Mouse (Mus musculus): ENCODE measurements at regions not wholly inside any gene's neighbourhood (a gene's known extent, or its start where the extent isn't known, plus 50 kb on each side); places are given as distances from the start of the nearest gene placed in this dataset.

DNA sequence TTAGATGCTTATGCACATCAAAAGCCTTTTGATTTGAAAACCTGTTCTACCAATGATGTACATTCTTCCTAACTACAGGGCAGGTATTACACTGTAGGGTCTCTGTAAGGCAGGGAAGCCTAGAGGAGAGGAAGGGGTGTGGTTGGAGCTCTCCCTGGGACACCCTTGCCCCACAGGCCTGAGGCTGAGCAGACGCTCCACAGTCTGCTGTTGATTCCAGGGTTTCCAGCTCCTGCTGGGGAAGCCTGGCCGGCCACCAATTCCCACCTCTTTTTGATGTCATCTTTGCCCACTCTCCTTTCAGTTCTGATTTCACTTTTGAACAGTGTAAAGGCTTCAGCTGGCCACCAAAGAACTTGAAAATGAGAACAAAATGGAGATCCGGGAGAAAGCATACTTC lies 223.0 kb upstream of the Spred2 start:
- Histone ChIP-seq H3K4me3 (no peak overlapping the region), H3K4me2 (ENCODE audit: low read depth) (no peak overlapping the region), H3K27me3 (ENCODE audit: control insufficient read depth, insufficient read depth, insufficient read length) (peaks cover 5% of the 10 kb centered on the region), H3ac (ENCODE audit: control insufficient read depth, insufficient read length) (no peak overlapping the region), H3K79me2 (ENCODE audit: control insufficient read depth, insufficient read depth) (no peaks in the 10 kb centered on the region), H3K36me3 (ENCODE audit: control insufficient read depth, insufficient read depth) (no peaks in the 10 kb centered on the region)
- TF ChIP-seq POLR2AphosphoS2 (IDR thresholded peaks at IDR 0.05; ENCODE audit: insufficient read length, low read depth) (no peak), TCF3 (IDR thresholded peaks at IDR 0.05; ENCODE audit: insufficient read length, low read depth) (no peak), MYOD1 (IDR thresholded peaks at IDR 0.05; ENCODE audit: control insufficient read depth in 1 of 3, insufficient read length in 2 of 3, low read depth in 2 of 3) (no peak), REST (IDR thresholded peaks at IDR 0.05; ENCODE audit: insufficient read depth, insufficient read length) (no peak), TCF12 (IDR thresholded peaks at IDR 0.05; ENCODE audit: insufficient read depth, poor library complexity, severe bottlenecking) (no peak), POLR2A (IDR thresholded peaks at IDR 0.05; ENCODE audit: insufficient read length, low read depth) (no peak), USF1 (IDR thresholded peaks at IDR 0.05; ENCODE audit: low read depth) (no peak), SRF (IDR thresholded peaks at IDR 0.05; ENCODE audit: control insufficient read depth, insufficient read length, low read depth) (no peak), CEBPB (IDR thresholded peaks at IDR 0.05; ENCODE audit: insufficient read depth, poor library complexity, severe bottlenecking) (no peak), E2F4 (IDR thresholded peaks at IDR 0.05; ENCODE audit: insufficient read depth) (no peak), MAX (IDR thresholded peaks at IDR 0.05; ENCODE audit: low read depth) (no peak), MYOG (IDR thresholded peaks at IDR 0.05; ENCODE audit: control insufficient read depth in 1 of 3, insufficient read depth in 1 of 3, insufficient read length in 2 of 3, low read depth in 2 of 3) (no peak)

DNA sequence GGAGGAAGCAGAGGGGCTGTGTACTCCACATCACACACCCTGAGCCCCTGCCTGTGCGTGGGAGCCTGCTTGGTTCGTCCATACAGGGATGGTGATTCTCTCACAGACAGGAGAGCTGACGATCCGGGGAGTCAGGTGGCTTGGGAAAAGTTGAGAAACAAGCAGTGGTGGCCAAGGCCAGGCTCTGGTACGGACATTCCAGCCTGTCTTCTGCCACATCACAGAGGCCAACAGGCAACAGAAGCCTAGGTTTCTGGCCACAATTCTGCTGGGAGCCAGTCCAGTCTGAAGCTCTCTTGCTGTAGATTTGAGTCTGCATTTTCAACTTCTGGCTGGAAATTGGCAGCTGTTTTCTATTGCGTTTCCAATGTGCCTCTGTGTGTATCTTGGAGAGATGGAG lies 215.4 kb upstream of the Spred2 start:
- Histone ChIP-seq H3ac (ENCODE audit: control insufficient read depth, insufficient read length) (no peak overlapping the region), H3K79me2 (ENCODE audit: control insufficient read depth, insufficient read depth) (no peaks in the 10 kb centered on the region), H3K36me3 (ENCODE audit: control insufficient read depth, insufficient read depth) (no peaks in the 10 kb centered on the region), H3K4me3 (no peak overlapping the region), H3K27me3 (ENCODE audit: control insufficient read depth, insufficient read depth, insufficient read length) (no peaks in the 10 kb centered on the region), H3K4me2 (ENCODE audit: low read depth) (no peak overlapping the region)
- TF ChIP-seq POLR2A (IDR thresholded peaks at IDR 0.05; ENCODE audit: insufficient read length, low read depth) (no peak), MYOD1 (IDR thresholded peaks at IDR 0.05; ENCODE audit: control insufficient read depth in 1 of 3, insufficient read length in 2 of 3, low read depth in 2 of 3) (no peak), CEBPB (IDR thresholded peaks at IDR 0.05; ENCODE audit: insufficient read depth, poor library complexity, severe bottlenecking) (no peak), TCF3 (IDR thresholded peaks at IDR 0.05; ENCODE audit: insufficient read length, low read depth) (no peak), MAX (IDR thresholded peaks at IDR 0.05; ENCODE audit: low read depth) (no peak), E2F4 (IDR thresholded peaks at IDR 0.05; ENCODE audit: insufficient read depth) (no peak), POLR2AphosphoS2 (IDR thresholded peaks at IDR 0.05; ENCODE audit: insufficient read length, low read depth) (no peak), MYOG (IDR thresholded peaks at IDR 0.05; ENCODE audit: control insufficient read depth in 1 of 3, insufficient read depth in 1 of 3, insufficient read length in 2 of 3, low read depth in 2 of 3) (no peak), USF1 (IDR thresholded peaks at IDR 0.05; ENCODE audit: low read depth) (no peak), SRF (IDR thresholded peaks at IDR 0.05; ENCODE audit: control insufficient read depth, insufficient read length, low read depth) (no peak), TCF12 (IDR thresholded peaks at IDR 0.05; ENCODE audit: insufficient read depth, poor library complexity, severe bottlenecking) (no peak), REST (IDR thresholded peaks at IDR 0.05; ENCODE audit: insufficient read depth, insufficient read length) (no peak)

DNA sequence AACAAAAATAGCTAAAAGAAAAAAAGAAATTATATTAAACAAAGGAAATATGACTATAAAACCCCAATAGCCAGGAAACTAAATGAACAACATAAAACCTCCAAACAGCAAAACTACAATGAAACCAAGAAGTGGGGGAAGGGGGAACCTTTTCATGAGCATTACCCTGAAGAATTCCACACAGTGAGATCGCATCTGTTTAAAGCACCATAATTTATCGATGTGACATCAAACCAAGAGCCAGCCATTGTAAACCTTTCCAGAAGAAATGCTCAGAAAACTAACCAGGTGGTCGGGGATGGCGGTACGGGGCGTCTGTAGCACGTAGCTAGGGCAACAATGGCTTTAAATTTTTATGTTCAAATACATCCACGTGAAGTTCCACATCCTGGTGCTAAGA lies 214.8 kb upstream of the Spred2 start:
- no peaks in the 10 kb centered on the region for H3K27me3 ChIP-seq (ENCODE audit: control insufficient read depth, insufficient read depth, insufficient read length)
- no peak overlapping the region for H3ac ChIP-seq (ENCODE audit: control insufficient read depth, insufficient read length)
- H3K79me2 ChIP-seq (ENCODE audit: control insufficient read depth, insufficient read depth): no peaks in the 10 kb centered on the region
- H3K4me3 ChIP-seq: no peak overlapping the region
- no peaks in the 10 kb centered on the region for H3K36me3 ChIP-seq (ENCODE audit: control insufficient read depth, insufficient read depth)
- TF ChIP-seq CEBPB (IDR thresholded peaks at IDR 0.05; ENCODE audit: insufficient read depth, poor library complexity, severe bottlenecking) (no peak), MYOD1 (IDR thresholded peaks at IDR 0.05; ENCODE audit: control insufficient read depth in 1 of 3, insufficient read length in 2 of 3, low read depth in 2 of 3) (no peak)
- no peak overlapping the region for H3K4me2 ChIP-seq (ENCODE audit: low read depth)

DNA sequence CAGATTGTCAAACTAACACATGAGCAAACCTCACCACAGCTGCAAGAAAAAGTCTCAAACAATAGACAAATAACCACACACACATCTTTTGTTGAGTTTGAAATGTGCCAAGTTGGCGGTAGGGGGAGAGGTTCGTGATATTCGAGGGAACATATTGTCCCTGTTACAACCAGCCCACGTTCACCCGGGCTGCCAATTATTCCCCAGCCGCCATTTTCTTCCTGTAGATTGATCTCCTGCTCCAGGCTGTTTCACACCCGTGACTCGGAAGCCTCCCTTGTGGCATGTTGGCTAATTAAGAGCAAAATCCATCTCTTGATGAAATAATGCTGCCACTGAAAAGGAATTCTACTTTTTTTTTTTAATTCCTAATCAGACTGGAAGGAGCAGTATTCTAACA lies 211.1 kb upstream of the Spred2 start:
- no peak overlapping the region for H3ac ChIP-seq (ENCODE audit: control insufficient read depth, insufficient read length)
- H3K79me2 ChIP-seq (ENCODE audit: control insufficient read depth, insufficient read depth): no peaks in the 10 kb centered on the region
- TF ChIP-seq SRF (IDR thresholded peaks at IDR 0.05; ENCODE audit: control insufficient read depth, insufficient read length, low read depth) (no peak), E2F4 (IDR thresholded peaks at IDR 0.05; ENCODE audit: insufficient read depth) (no peak), MYOG (IDR thresholded peaks at IDR 0.05; ENCODE audit: control insufficient read depth in 1 of 3, insufficient read depth in 1 of 3, insufficient read length in 2 of 3, low read depth in 2 of 3) (no peak), TCF3 (IDR thresholded peaks at IDR 0.05; ENCODE audit: insufficient read length, low read depth) (no peak), MYOD1 (IDR thresholded peaks at IDR 0.05; ENCODE audit: control insufficient read depth in 1 of 3, insufficient read length in 2 of 3, low read depth in 2 of 3) (no peak), TCF12 (IDR thresholded peaks at IDR 0.05; ENCODE audit: insufficient read depth, poor library complexity, severe bottlenecking) (no peak), USF1 (IDR thresholded peaks at IDR 0.05; ENCODE audit: low read depth) (no peak), POLR2A (IDR thresholded peaks at IDR 0.05; ENCODE audit: insufficient read length, low read depth) (no peak), POLR2AphosphoS2 (IDR thresholded peaks at IDR 0.05; ENCODE audit: insufficient read length, low read depth) (no peak), CEBPB (IDR thresholded peaks at IDR 0.05; ENCODE audit: insufficient read depth, poor library complexity, severe bottlenecking) (no peak), MAX (IDR thresholded peaks at IDR 0.05; ENCODE audit: low read depth) (no peak), REST (IDR thresholded peaks at IDR 0.05; ENCODE audit: insufficient read depth, insufficient read length) (no peak)
- H3K36me3 ChIP-seq (ENCODE audit: control insufficient read depth, insufficient read depth): no peaks in the 10 kb centered on the region
- no peaks in the 10 kb centered on the region for H3K27me3 ChIP-seq (ENCODE audit: control insufficient read depth, insufficient read depth, insufficient read length)
- no peak overlapping the region for H3K4me3 ChIP-seq
- H3K4me2 ChIP-seq (ENCODE audit: low read depth): no peak overlapping the region

- Histone ChIP-seq H3K4me3 (no peak overlapping the region), H3K79me2 (ENCODE audit: control insufficient read depth, insufficient read depth) (no peaks in the 10 kb centered on the region), H3K4me2 (ENCODE audit: low read depth) (no peak overlapping the region), H3K36me3 (ENCODE audit: control insufficient read depth, insufficient read depth) (no peaks in the 10 kb centered on the region), H3K27me3 (ENCODE audit: control insufficient read depth, insufficient read depth, insufficient read length) (no peaks in the 10 kb centered on the region), H3ac (ENCODE audit: control insufficient read depth, insufficient read length) (no peak overlapping the region)
- TF ChIP-seq MYOG (IDR thresholded peaks at IDR 0.05; ENCODE audit: control insufficient read depth in 1 of 3, insufficient read depth in 1 of 3, insufficient read length in 2 of 3, low read depth in 2 of 3): peak in 1 of 3 experiments; percentile 13
- no peak for TF ChIP-seq REST (IDR thresholded peaks at IDR 0.05; ENCODE audit: insufficient read depth, insufficient read length)
These were observed 210.6 kb upstream of the Spred2 start for GRCm38 (mm10) chr11:19713597-19713996.
